Mouse (Mus musculus): Measurements from ENCODE around the gene Cog6. TPM values are rescaled to one million over a fixed set of nuclear protein-coding genes. Genes with fewer than 3 reads are reported as not detected.

Gene Cog6
- total RNA-seq, 2 experiments from 2014 or later = 27.7 to 31.5 TPM

Other genes starting within 250 kb of the Cog6 start
- gene Lhfp, start 24.3 kb upstream of the Cog6 start, total RNA-seq (2021) = 10 to 100 TPM; 29.4 to 33.7 TPM

Measured in gastrocnemius, postnatal 14 days (tissue).